Mouse (Mus musculus): ENCODE results near the gene Gm13271. TPM values are rescaled to one million over a fixed set of nuclear protein-coding genes. Genes with fewer than 3 reads are reported as not detected.
A peak's percentile ranks its signal among the peaks of the same experiment; 100 is the strongest.
"Not testable (repeated sequence)": the region's sequence is repeated elsewhere in the genome, so short reads cannot be mapped to it uniquely, and the experiment has no call there.

Gene Gm13271
- polyA plus RNA-seq, 1 experiment from 2014 or later = not detected

GRCm38 (mm10) chr4:88773534-88773933 lies 18.9 kb downstream of the Gm13271 start, which contains the start of gene Gm13290:
Gm13290 (plus strand) TSS chr4:88773834.
- H3K9me3 ChIP-seq (replicated peaks); H3K4me2 ChIP-seq (replicated peaks); H3K9ac ChIP-seq; H3K27me3 ChIP-seq; H3K27ac ChIP-seq; H3K36me3 ChIP-seq; ATAC-seq (ENCODE audit: low FRiP score); H3K4me1 ChIP-seq; H3K4me3 ChIP-seq: not testable (repeated sequence)
- WGBS = no CpG with 5 or more reads among the region's 32 CpGs

GRCm38 (mm10) chr4:88776622-88777021 lies 22.0 kb downstream of the Gm13271 start, which contains the start of gene Gm13289:
Gm13289 (plus strand) TSS chr4:88776922.
- not testable (repeated sequence) for H3K4me1 ChIP-seq; H3K4me2 ChIP-seq (replicated peaks); H3K27me3 ChIP-seq; ATAC-seq (ENCODE audit: low FRiP score); H3K27ac ChIP-seq; H3K4me3 ChIP-seq; H3K36me3 ChIP-seq; H3K9me3 ChIP-seq (replicated peaks); H3K9ac ChIP-seq
- no CpG with 5 or more reads among the region's 29 CpGs for WGBS

- not testable (repeated sequence) for H3K4me1 ChIP-seq; H3K27ac ChIP-seq; H3K9me3 ChIP-seq (replicated peaks); H3K36me3 ChIP-seq; H3K27me3 ChIP-seq; H3K9ac ChIP-seq; ATAC-seq (ENCODE audit: low FRiP score); H3K4me2 ChIP-seq (replicated peaks); H3K4me3 ChIP-seq
- WGBS = no CpG with 5 or more reads among the region's 29 CpGs
Observed at GRCm38 (mm10) chr4:88779550-88779949, 24.9 kb downstream of the Gm13271 start, which contains the start of gene Gm13272. Gm13272 (plus strand) TSS chr4:88779850.

GRCm38 (mm10) chr4:88780320-88780719 lies 25.7 kb downstream of the Gm13271 start:
- not testable (repeated sequence) for H3K4me2 ChIP-seq (replicated peaks); H3K4me1 ChIP-seq; H3K27ac ChIP-seq; H3K36me3 ChIP-seq; ATAC-seq (ENCODE audit: low FRiP score); H3K27me3 ChIP-seq; H3K9me3 ChIP-seq (replicated peaks); H3K4me3 ChIP-seq; H3K9ac ChIP-seq
- WGBS = 57% methylated on average over 14 of the region's 18 CpGs

- H3K4me3 ChIP-seq = not testable (repeated sequence)
Observed at GRCm38 (mm10) chr4:88781831-88782230, 27.2 kb downstream of the Gm13271 start, which contains the start of gene Ifnz. Ifnz (plus strand) TSS chr4:88782131.

GRCm38 (mm10) chr4:88782335-88782734 lies 27.7 kb downstream of the Gm13271 start:
- peak overlapping the region; percentile 41 for H3K4me2 ChIP-seq (replicated peaks)
- H3K9ac ChIP-seq; H3K27me3 ChIP-seq; H3K4me1 ChIP-seq; H3K9me3 ChIP-seq (replicated peaks); H3K36me3 ChIP-seq; H3K4me3 ChIP-seq; ATAC-seq (ENCODE audit: low FRiP score); H3K27ac ChIP-seq: not testable (repeated sequence)
- WGBS = 0% methylated on average over 1 of the region's 31 CpGs

More at GRCm38 (mm10) chr4:88781831-88782230, 27.2 kb downstream of the Gm13271 start, which contains the start of gene Ifnz:
- not testable (repeated sequence) for ATAC-seq (ENCODE audit: low FRiP score); H3K9me3 ChIP-seq (replicated peaks); H3K4me1 ChIP-seq; H3K9ac ChIP-seq; H3K27me3 ChIP-seq; H3K27ac ChIP-seq; H3K36me3 ChIP-seq
- WGBS = 12% methylated on average over 5 of the region's 7 CpGs
- peak within 1 kb of the TSS; percentile 41 for H3K4me2 ChIP-seq (replicated peaks)

GRCm38 (mm10) chr4:88785409-88785808 lies 30.7 kb downstream of the Gm13271 start, which contains the start of gene Gm13276:
Gm13276 (plus strand) TSS chr4:88785709.
- H3K27me3 ChIP-seq; ATAC-seq (ENCODE audit: low FRiP score); H3K27ac ChIP-seq; H3K4me2 ChIP-seq (replicated peaks); H3K4me3 ChIP-seq; H3K36me3 ChIP-seq; H3K9me3 ChIP-seq (replicated peaks); H3K9ac ChIP-seq; H3K4me1 ChIP-seq: not testable (repeated sequence)
- no CpG with 5 or more reads among the region's 27 CpGs for WGBS

- H3K4me2 ChIP-seq (replicated peaks); H3K36me3 ChIP-seq; H3K9me3 ChIP-seq (replicated peaks); H3K4me1 ChIP-seq; H3K9ac ChIP-seq; H3K4me3 ChIP-seq; H3K27ac ChIP-seq; H3K27me3 ChIP-seq; ATAC-seq (ENCODE audit: low FRiP score): not testable (repeated sequence)
- WGBS = 0% methylated on average over 4 of the region's 28 CpGs
Observed at GRCm38 (mm10) chr4:88788402-88788801, 33.7 kb downstream of the Gm13271 start, which contains the start of gene Gm13277. Gm13277 (plus strand) TSS chr4:88788632.

GRCm38 (mm10) chr4:88791250-88791649 lies 36.6 kb downstream of the Gm13271 start, which contains the start of gene Gm13278:
Gm13278 (plus strand) TSS chr4:88791550.
- H3K27me3 ChIP-seq; H3K9ac ChIP-seq; H3K27ac ChIP-seq; H3K4me2 ChIP-seq (replicated peaks); H3K36me3 ChIP-seq; H3K4me3 ChIP-seq; H3K9me3 ChIP-seq (replicated peaks); H3K4me1 ChIP-seq; ATAC-seq (ENCODE audit: low FRiP score): not testable (repeated sequence)
- no CpG with 5 or more reads among the region's 28 CpGs for WGBS

- H3K9ac ChIP-seq; ATAC-seq (ENCODE audit: low FRiP score); H3K4me1 ChIP-seq; H3K27me3 ChIP-seq; H3K27ac ChIP-seq; H3K36me3 ChIP-seq; H3K4me3 ChIP-seq; H3K9me3 ChIP-seq (replicated peaks); H3K4me2 ChIP-seq (replicated peaks): not testable (repeated sequence)
- WGBS = 0% methylated on average over 8 of the region's 52 CpGs
Observed at GRCm38 (mm10) chr4:88793936-88794675, 39.4 kb downstream of the Gm13271 start, which contains the start of gene Gm13275. Gm13275 (plus strand) TSS chr4:88794487.

- not testable (repeated sequence) for H3K36me3 ChIP-seq; H3K27ac ChIP-seq; H3K9me3 ChIP-seq (replicated peaks); H3K4me2 ChIP-seq (replicated peaks); H3K9ac ChIP-seq; ATAC-seq (ENCODE audit: low FRiP score); H3K4me1 ChIP-seq; H3K27me3 ChIP-seq; H3K4me3 ChIP-seq
- no CpG with 5 or more reads among the region's 28 CpGs for WGBS
Observed at GRCm38 (mm10) chr4:88797097-88797496, 42.4 kb downstream of the Gm13271 start, which contains the start of gene Gm13279. Gm13279 (plus strand) TSS chr4:88797397.

- H3K4me3 ChIP-seq; H3K4me2 ChIP-seq (replicated peaks); H3K27me3 ChIP-seq; ATAC-seq (ENCODE audit: low FRiP score); H3K36me3 ChIP-seq; H3K27ac ChIP-seq; H3K9ac ChIP-seq; H3K4me1 ChIP-seq; H3K9me3 ChIP-seq (replicated peaks): not testable (repeated sequence)
- WGBS = 13% methylated on average over 5 of the region's 7 CpGs
Observed at GRCm38 (mm10) chr4:88799365-88799764, 44.7 kb downstream of the Gm13271 start, which contains the start of gene Gm13285. Gm13285 (plus strand) TSS chr4:88799665.

GRCm38 (mm10) chr4:88802954-88803353 lies 48.3 kb downstream of the Gm13271 start, which contains the start of gene Gm13287:
Gm13287 (plus strand) TSS chr4:88803254.
- not testable (repeated sequence) for H3K27me3 ChIP-seq; H3K4me1 ChIP-seq; H3K9me3 ChIP-seq (replicated peaks); H3K4me3 ChIP-seq; H3K4me2 ChIP-seq (replicated peaks); H3K27ac ChIP-seq; ATAC-seq (ENCODE audit: low FRiP score); H3K36me3 ChIP-seq; H3K9ac ChIP-seq
- no CpG with 5 or more reads among the region's 29 CpGs for WGBS

Measured in hindbrain, embryonic 12.5 days (tissue).